Mouse (Mus musculus): Measurements from ENCODE around the gene Sdc1. TPM values are rescaled to one million over a fixed set of nuclear protein-coding genes. Genes with fewer than 3 reads are reported as not detected.

Sdc1 gene
- total and polyA plus RNA-seq, 3 experiments, result 1.7 to 5.3 (median 2.6) TPM

- H3K9ac ChIP-seq (ENCODE audit: insufficient read depth, low read depth), result no peak overlapping the region
- H3K4me1 ChIP-seq (ENCODE audit: control insufficient read depth in 1 of 2, insufficient read depth in 2 of 2), result peaks cover 0 to 30% of the 10 kb centered on the region in 2 experiments; a peak in 2 of 4 replicates
- dilution Hi-C loops (cut with MboI; ENCODE audit: extremely low pct_ligation_motif_present, extremely low pct_unique_long_range_greater_than_20kb, low sequenced_read_pairs) (no loop called here), in situ Hi-C loops (cut with MboI; ENCODE audit: low pct_ligation_motif_present, low pct_unique_long_range_greater_than_20kb, low sequenced_read_pairs) (loop anchor here (10.0 kb wide), 1 partner anchor 237 kb away; no protein-coding TSS in a partner anchor)
- no peaks in the 10 kb centered on the region for H3K79me2 ChIP-seq (replicated peaks; ENCODE audit: control insufficient read depth, extremely low read depth, insufficient read depth, poor library complexity, severe bottlenecking)
- TF ChIP-seq PAX5 (IDR thresholded peaks at IDR 0.05; ENCODE audit: low read length) (no peak), ZC3H11A (IDR thresholded peaks at IDR 0.05; ENCODE audit: low read depth, low read length) (no peak), TBP (conservative IDR thresholded peaks at IDR 0.05; ENCODE audit: low read depth, low read length) (no peak), ZMIZ1 (IDR thresholded peaks at IDR 0.05; ENCODE audit: low read depth, low read length) (no peak), MXI1 (IDR thresholded peaks at IDR 0.05; ENCODE audit: low read depth, low read length) (no peak), E2F4 (IDR thresholded peaks at IDR 0.05; ENCODE audit: insufficient replicate concordance, low read depth, low read length) (no peak)
- no peak for DNase-seq (ENCODE audit: extremely low read depth)
- H3K36me3 ChIP-seq (replicated peaks in 1 of 2; ENCODE audit: control insufficient read depth in 1 of 2, insufficient read depth in 1 of 2, low read length in 1 of 2), result no peaks in the 10 kb centered on the region
- H3K27me3 ChIP-seq (replicated peaks), result peaks cover under 1% of the 10 kb centered on the region
- H3K27ac ChIP-seq (ENCODE audit: insufficient read depth, low read depth), result no peak overlapping the region
- H3K9me3 ChIP-seq (replicated peaks; ENCODE audit: low read length), result no peaks in the 10 kb centered on the region
- no peak overlapping the region for H3K4me2 ChIP-seq (ENCODE audit: insufficient read depth, low read depth, poor library complexity, severe bottlenecking)
- H3K4me3 ChIP-seq (replicated peaks in 1 of 3; ENCODE audit: low read depth in 2 of 3, low read length in 2 of 3, poor library complexity in 1 of 3), result no peak overlapping the region
Measured at GRCm38 (mm10) chr12:8778106-8778505, 7.0 kb downstream of the Sdc1 start.

GRCm38 (mm10) chr12:8779851-8780250, 8.7 kb downstream of the Sdc1 start:
- H3K27ac ChIP-seq (ENCODE audit: insufficient read depth, low read depth), result no peak overlapping the region

GRCm38 (mm10) chr12:8781121-8781520, 10.0 kb downstream of the Sdc1 start:
- Histone ChIP-seq H3K27ac (ENCODE audit: insufficient read depth, low read depth) (no peak overlapping the region), H3K9ac (ENCODE audit: insufficient read depth, low read depth) (no peak overlapping the region), H3K4me1 (ENCODE audit: control insufficient read depth in 1 of 2, insufficient read depth in 2 of 2) (peaks cover 0 to 25% of the 10 kb centered on the region in 2 experiments; a peak in 2 of 4 replicates), H3K36me3 (replicated peaks in 1 of 2; ENCODE audit: control insufficient read depth in 1 of 2, insufficient read depth in 1 of 2, low read length in 1 of 2) (no peaks in the 10 kb centered on the region), H3K9me3 (replicated peaks; ENCODE audit: low read length) (no peaks in the 10 kb centered on the region), H3K4me3 (replicated peaks in 1 of 3; ENCODE audit: low read depth in 2 of 3, low read length in 2 of 3, poor library complexity in 1 of 3) (no peak overlapping the region), H3K4me2 (ENCODE audit: insufficient read depth, low read depth, poor library complexity, severe bottlenecking) (no peak overlapping the region), H3K27me3 (replicated peaks) (no peaks in the 10 kb centered on the region), H3K79me2 (replicated peaks; ENCODE audit: control insufficient read depth, extremely low read depth, insufficient read depth, poor library complexity, severe bottlenecking) (no peaks in the 10 kb centered on the region)
- DNase-seq (ENCODE audit: extremely low read depth), result peak; percentile 47
- dilution Hi-C loops (cut with MboI; ENCODE audit: extremely low pct_ligation_motif_present, extremely low pct_unique_long_range_greater_than_20kb, low sequenced_read_pairs), result no loop called here
- in situ Hi-C loops (cut with MboI; ENCODE audit: low pct_ligation_motif_present, low pct_unique_long_range_greater_than_20kb, low sequenced_read_pairs), result loop anchor here (5.0 kb wide), 1 partner anchor 46 kb away; no protein-coding TSS in a partner anchor
- TF ChIP-seq CHD2 (IDR thresholded peaks at IDR 0.05; ENCODE audit: low read length) (no peak), TCF12 (IDR thresholded peaks at IDR 0.05; ENCODE audit: low read depth, low read length) (peak; percentile 62), MAZ (IDR thresholded peaks at IDR 0.05; ENCODE audit: low read depth, low read length) (no peak)

More at GRCm38 (mm10) chr12:8779851-8780250, 8.7 kb downstream of the Sdc1 start:
- Histone ChIP-seq H3K27me3 (replicated peaks) (no peaks in the 10 kb centered on the region), H3K9me3 (replicated peaks; ENCODE audit: low read length) (no peaks in the 10 kb centered on the region), H3K36me3 (replicated peaks in 1 of 2; ENCODE audit: control insufficient read depth in 1 of 2, insufficient read depth in 1 of 2, low read length in 1 of 2) (no peaks in the 10 kb centered on the region), H3K4me2 (ENCODE audit: insufficient read depth, low read depth, poor library complexity, severe bottlenecking) (no peak overlapping the region), H3K4me1 (ENCODE audit: control insufficient read depth in 1 of 2, insufficient read depth in 2 of 2) (peaks cover 0 to 25% of the 10 kb centered on the region in 2 experiments; a peak in 2 of 4 replicates), H3K4me3 (replicated peaks in 1 of 3; ENCODE audit: low read depth in 2 of 3, low read length in 2 of 3, poor library complexity in 1 of 3) (no peak overlapping the region), H3K79me2 (replicated peaks; ENCODE audit: control insufficient read depth, extremely low read depth, insufficient read depth, poor library complexity, severe bottlenecking) (no peaks in the 10 kb centered on the region), H3K9ac (ENCODE audit: insufficient read depth, low read depth) (no peak overlapping the region)
- DNase-seq (ENCODE audit: extremely low read depth), result no peak
- in situ Hi-C loops (cut with MboI; ENCODE audit: low pct_ligation_motif_present, low pct_unique_long_range_greater_than_20kb, low sequenced_read_pairs), result loop anchor here (5.0 to 10.0 kb wide), 2 partner anchors 47 to 235 kb away; no protein-coding TSS in a partner anchor
- dilution Hi-C loops (cut with MboI; ENCODE audit: extremely low pct_ligation_motif_present, extremely low pct_unique_long_range_greater_than_20kb, low sequenced_read_pairs), result no loop called here
- TF ChIP-seq ETS1 (conservative IDR thresholded peaks at IDR 0.05; ENCODE audit: low read depth, low read length) (no peak), JUND (conservative IDR thresholded peaks at IDR 0.05; ENCODE audit: low read depth, low read length) (no peak), GABPA (IDR thresholded peaks at IDR 0.05; ENCODE audit: insufficient replicate concordance, low read depth, low read length) (no peak), UBTF (IDR thresholded peaks at IDR 0.05; ENCODE audit: low read depth, low read length) (no peak), NELFE (IDR thresholded peaks at IDR 0.05; ENCODE audit: low read depth, low read length) (no peak), JUN (IDR thresholded peaks at IDR 0.05; ENCODE audit: insufficient read depth, low read depth, low read length) (no peak), CTCF (conservative IDR thresholded peaks at IDR 0.05 in 1 of 2, IDR thresholded peaks at IDR 0.05 in 1 of 2; ENCODE audit: low read depth in 2 of 2, low read length in 2 of 2) (no peak), MXI1 (IDR thresholded peaks at IDR 0.05; ENCODE audit: low read depth, low read length) (no peak), KAT2A (IDR thresholded peaks at IDR 0.05; ENCODE audit: insufficient replicate concordance, low read length) (no peak), TCF12 (IDR thresholded peaks at IDR 0.05; ENCODE audit: low read depth, low read length) (no peak), SMC3 (IDR thresholded peaks at IDR 0.05; ENCODE audit: low read depth, low read length) (no peak), TBP (conservative IDR thresholded peaks at IDR 0.05; ENCODE audit: low read depth, low read length) (no peak)

Measured in CH12.LX (cell line).